Mouse (Mus musculus): ENCODE measurements around the gene Bnipl.

Gene Bnipl

GRCm38 (mm10) chr3:95280747-95281146 lies 29.8 kb upstream of the Bnipl start:
- DNase-seq (ENCODE audit: low spot score): peak; percentile 53

- no peak for DNase-seq (ENCODE audit: low spot score)
Observed at GRCm38 (mm10) chr3:95277149-95277551, 26.2 kb upstream of the Bnipl start.

GRCm38 (mm10) chr3:95276428-95276934 lies 25.5 kb upstream of the Bnipl start:
- no peak for DNase-seq (ENCODE audit: low spot score)

- DNase-seq (ENCODE audit: low spot score): no peak
Observed at GRCm38 (mm10) chr3:95275161-95275560, 24.2 kb upstream of the Bnipl start.

GRCm38 (mm10) chr3:95274453-95274852 lies 23.5 kb upstream of the Bnipl start:
- DNase-seq (ENCODE audit: low spot score): no peak

- no peak for DNase-seq (ENCODE audit: low spot score)
Observed at GRCm38 (mm10) chr3:95273471-95273870, 22.5 kb upstream of the Bnipl start.

- peak; percentile 78 for DNase-seq (ENCODE audit: low spot score)
Observed at GRCm38 (mm10) chr3:95270766-95271364, 19.9 kb upstream of the Bnipl start.

- DNase-seq (ENCODE audit: low spot score): no peak
Observed at GRCm38 (mm10) chr3:95269789-95270188, 18.8 kb upstream of the Bnipl start.

GRCm38 (mm10) chr3:95267855-95268254 lies 16.9 kb upstream of the Bnipl start:
- DNase-seq (ENCODE audit: low spot score): peak; percentile 67

GRCm38 (mm10) chr3:95266052-95266451 lies 15.1 kb upstream of the Bnipl start:
- no peak for DNase-seq (ENCODE audit: low spot score)

- DNase-seq (ENCODE audit: low spot score): no peak
Observed at GRCm38 (mm10) chr3:95264724-95265123, 13.7 kb upstream of the Bnipl start.

GRCm38 (mm10) chr3:95263089-95263739 lies 12.2 kb upstream of the Bnipl start:
- DNase-seq (ENCODE audit: low spot score): peak; percentile 68

GRCm38 (mm10) chr3:95261975-95262374 lies 11.0 kb upstream of the Bnipl start:
- no peak for DNase-seq (ENCODE audit: low spot score)

- DNase-seq (ENCODE audit: low spot score): no peak
Observed at GRCm38 (mm10) chr3:95256931-95257330, 5.9 kb upstream of the Bnipl start.

GRCm38 (mm10) chr3:95250361-95250760 lies 632 bp downstream of the Bnipl start:
- no peak for DNase-seq (ENCODE audit: low spot score)

GRCm38 (mm10) chr3:95247660-95248336 lies 3.2 kb downstream of the Bnipl start:
- no peak for DNase-seq (ENCODE audit: low spot score)

GRCm38 (mm10) chr3:95246465-95247231 lies 4.3 kb downstream of the Bnipl start:
- DNase-seq (ENCODE audit: low spot score): peak; percentile 98

- DNase-seq (ENCODE audit: low spot score): no peak
Observed at GRCm38 (mm10) chr3:95243086-95243485, 7.9 kb downstream of the Bnipl start.

GRCm38 (mm10) chr3:95241498-95241897 lies 9.5 kb downstream of the Bnipl start, which contains the start of gene Gm128:
Gm128 (minus strand) TSS chr3:95241598.
- no peak for DNase-seq (ENCODE audit: low spot score)

GRCm38 (mm10) chr3:95240900-95241299 lies 10.1 kb downstream of the Bnipl start:
- DNase-seq (ENCODE audit: low spot score): no peak

- peak; percentile 31 for DNase-seq (ENCODE audit: low spot score)
Observed at GRCm38 (mm10) chr3:95239971-95240370, 11.0 kb downstream of the Bnipl start.

- DNase-seq (ENCODE audit: low spot score): peak; percentile 44
Observed at GRCm38 (mm10) chr3:95239022-95239421, 12.0 kb downstream of the Bnipl start.

Measured in adipocyte (in vitro differentiated cells).